Mouse (Mus musculus): Measurements from ENCODE around the gene Rock2.

- TF ChIP-seq CTCF (conservative IDR thresholded peaks at IDR 0.05; ENCODE audit: insufficient read depth, insufficient read length, low read depth, low read length) (no peak), POLR2A (IDR thresholded peaks at IDR 0.05; ENCODE audit: low read depth, low read length) (no peak)
These were observed 105.9 kb downstream of the Rock2 start for GRCm38 (mm10) chr12:17000628-17001027.
